Mouse (Mus musculus) 3134 (cell line): ENCODE results near the gene Cacna1c.

Experiments used
- DNase-seq: peaks from one replicate; pipeline ENCODE4 v3.0.0-alpha.2; 2011; ENCODE audit warnings: low spot score; ENCODE audit not compliant: insufficient read length; ENCODE audit errors: extremely low read depth

Gene Cacna1c

DNA sequence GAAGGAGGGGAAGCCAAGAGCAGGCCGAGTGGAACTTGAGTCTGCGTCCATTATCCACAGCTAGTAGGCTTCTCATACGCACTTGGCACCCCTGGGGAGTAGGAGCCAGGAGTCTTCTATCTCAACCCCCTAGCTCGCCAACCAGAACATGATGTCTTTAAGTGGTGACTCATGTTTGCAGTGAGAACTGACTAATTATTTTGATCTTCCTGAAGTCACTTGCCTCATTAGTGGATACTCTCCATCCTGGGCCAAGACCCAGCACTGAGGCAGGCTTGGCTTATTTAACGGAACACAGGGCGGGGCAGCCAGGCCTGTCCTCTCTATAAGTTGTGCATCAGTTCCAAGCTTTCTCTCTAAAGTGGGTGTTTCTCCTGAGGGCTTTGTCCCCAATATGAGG lies 177.3 kb downstream of the Cacna1c start:
- DNase-seq: no peak

GRCm38 (mm10) chr6:119018256-119018655 lies 178.0 kb downstream of the Cacna1c start:
- no peak for DNase-seq

GRCm38 (mm10) chr6:119017498-119017897 lies 178.7 kb downstream of the Cacna1c start:
- DNase-seq: no peak

DNA sequence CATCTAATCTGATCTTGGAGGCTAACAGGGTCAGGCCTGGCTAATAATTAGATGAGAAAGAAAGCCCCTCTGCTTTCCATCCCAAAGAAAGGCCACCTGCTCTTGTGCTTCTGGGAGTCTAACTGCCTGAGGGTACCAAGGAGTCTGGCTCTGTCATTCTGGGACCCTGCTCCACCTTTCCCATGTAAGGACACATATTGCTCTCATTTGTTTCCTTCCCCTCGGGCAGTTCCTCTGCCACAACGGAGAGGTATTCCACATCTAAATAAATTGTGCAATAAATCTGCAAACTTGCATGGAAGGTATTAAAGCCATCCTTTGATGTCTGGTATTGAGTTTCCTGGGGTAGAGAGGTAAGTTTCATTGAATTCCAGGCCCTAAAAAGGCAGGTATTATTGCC lies 180.9 kb downstream of the Cacna1c start:
- DNase-seq: no peak

- no peak for DNase-seq
Observed at GRCm38 (mm10) chr6:119013168-119014098, 182.8 kb downstream of the Cacna1c start.

- no peak for DNase-seq
Observed at GRCm38 (mm10) chr6:119010875-119011274, 185.3 kb downstream of the Cacna1c start.

- DNase-seq: no peak
Observed at GRCm38 (mm10) chr6:119009526-119009925, 186.7 kb downstream of the Cacna1c start.

- DNase-seq: no peak
Observed at GRCm38 (mm10) chr6:119008638-119009166, 187.5 kb downstream of the Cacna1c start.

DNA sequence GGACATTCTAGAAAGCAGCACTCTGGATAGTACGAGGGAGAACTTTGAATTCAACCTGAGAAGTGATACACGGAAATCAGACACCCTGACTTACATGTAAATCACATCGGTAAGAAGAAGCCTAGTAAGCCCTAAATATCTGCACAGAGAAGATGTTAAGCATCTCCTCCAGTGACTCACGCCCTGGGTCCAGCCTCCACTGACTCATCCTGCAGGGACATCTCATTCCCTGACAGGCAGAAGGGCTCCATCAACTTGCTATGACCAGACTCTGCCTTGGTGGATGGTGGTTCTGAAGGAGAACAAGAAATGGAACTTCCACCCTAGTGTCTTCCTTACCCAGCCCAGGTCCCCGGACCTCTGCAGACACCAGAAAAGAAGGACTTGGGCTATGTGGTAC lies 191.6 kb downstream of the Cacna1c start:
- no peak for DNase-seq

DNA sequence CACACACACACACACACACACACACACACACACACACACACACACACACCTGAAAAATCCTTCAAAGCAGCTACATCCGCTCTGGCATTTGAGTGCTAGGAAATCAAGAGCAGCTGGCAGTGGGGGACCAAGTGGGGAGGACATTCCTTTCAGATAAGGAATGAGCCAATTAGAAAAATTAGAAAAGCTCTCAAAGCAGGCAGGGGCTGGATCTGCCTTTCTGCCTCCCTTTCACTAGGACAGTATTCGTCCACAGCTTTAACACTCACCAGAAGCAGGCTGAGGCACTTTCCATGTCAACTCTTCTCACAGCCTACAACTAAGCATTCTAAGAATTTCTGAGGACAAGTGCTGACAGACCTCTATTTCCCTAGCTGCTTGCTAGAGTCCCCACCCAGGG lies 194.8 kb downstream of the Cacna1c start:
- no peak for DNase-seq

DNA sequence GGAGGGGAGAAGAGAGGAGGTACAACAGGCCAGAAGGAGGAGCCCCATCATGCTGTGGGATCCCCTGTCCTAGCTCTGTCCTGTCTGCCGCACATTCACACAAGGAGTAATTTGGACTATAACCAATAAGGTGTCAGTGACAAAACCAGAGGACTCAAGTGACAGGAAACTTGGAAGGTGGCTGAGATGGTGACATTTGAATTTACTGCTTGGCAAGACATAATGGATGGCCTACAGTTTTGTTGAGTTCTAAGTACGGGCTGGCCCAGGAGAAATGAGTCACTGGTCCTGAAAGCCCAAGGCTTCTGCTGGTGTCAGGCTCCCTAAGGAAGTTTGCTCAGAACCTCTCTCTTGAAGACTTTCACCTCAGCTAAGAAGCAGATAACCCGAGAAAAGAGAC lies 196.0 kb downstream of the Cacna1c start:
- no peak for DNase-seq

- DNase-seq: no peak
Observed at GRCm38 (mm10) chr6:118999329-118999875, 196.8 kb downstream of the Cacna1c start.

DNA sequence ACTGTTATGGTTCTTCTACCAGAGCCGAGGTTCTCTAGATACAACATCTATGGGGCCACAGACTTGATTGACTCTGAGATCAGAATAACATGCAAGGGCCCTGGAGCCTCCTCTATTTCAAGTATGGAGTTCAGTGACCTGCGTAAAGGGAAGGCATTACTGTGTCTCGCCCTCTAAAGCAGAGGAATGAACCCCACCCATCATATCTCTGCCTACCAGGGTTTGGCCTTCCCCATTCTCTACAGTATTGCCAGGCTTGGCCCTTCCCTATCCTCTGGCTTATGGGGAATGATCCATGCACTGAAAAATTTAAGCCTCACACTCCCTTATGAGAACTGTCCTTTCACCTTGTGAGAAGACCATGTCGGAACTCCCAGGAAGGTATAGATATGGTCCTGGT lies 198.8 kb downstream of the Cacna1c start:
- DNase-seq: no peak

GRCm38 (mm10) chr6:118994272-118995061 lies 201.8 kb downstream of the Cacna1c start:
- no peak for DNase-seq

DNA sequence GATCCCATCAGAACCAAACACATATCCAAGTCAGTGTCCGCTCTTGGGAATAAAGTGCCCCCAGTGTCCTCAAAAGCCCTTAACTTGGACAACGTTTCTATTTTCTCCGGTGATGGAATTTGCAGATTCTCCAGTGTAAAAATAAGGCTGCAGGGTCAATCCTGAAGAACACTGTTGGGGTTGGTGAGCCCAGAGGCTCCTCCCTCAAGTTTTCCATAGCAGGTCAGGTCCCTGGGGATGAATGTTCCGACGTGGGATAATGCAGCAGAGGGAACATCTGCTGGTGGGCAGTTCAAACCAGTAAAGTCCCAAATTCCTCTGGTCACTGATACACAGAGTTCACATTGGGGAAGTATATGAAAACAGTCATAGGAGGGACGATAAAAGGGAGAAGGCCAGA lies 203.8 kb downstream of the Cacna1c start:
- DNase-seq: no peak

DNA sequence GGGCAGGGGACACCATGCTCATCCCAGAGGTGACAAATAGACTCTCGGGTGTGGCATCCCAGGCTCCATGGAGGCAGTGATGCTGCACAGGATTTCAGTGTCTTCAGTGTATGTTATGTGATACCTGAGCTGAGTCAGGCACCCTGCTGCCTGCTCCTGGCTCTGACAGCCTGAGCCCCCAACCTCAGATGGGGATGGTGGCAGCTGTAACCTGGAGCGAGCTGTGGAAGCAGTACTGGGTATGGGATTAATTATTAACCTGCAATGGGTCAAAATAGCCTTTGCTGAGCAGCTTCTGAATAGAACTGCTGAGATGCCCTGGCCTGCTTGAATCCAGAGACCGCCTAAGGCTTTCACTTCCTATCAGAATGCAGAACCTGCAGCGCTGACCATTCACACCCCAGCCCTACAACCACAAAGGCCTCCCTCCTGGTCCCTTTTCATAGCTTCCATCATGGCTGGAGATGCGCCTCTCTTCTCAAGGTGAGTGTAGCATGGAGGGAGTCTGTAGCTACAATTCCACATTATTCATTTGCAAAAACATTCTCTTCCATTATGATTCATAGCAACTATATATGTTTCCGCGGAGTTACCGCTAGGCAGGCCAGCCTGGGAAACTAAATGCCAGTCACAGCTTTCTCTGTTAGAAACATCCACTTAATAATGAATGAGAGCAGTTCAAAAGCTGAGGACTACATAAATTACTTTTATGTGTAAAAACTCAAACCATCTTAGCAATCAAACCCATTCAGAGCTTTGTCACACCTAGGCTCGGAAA lies 206.0 kb downstream of the Cacna1c start:
- no peak for DNase-seq

- no peak for DNase-seq
Observed at GRCm38 (mm10) chr6:118984181-118984901, 211.9 kb downstream of the Cacna1c start.

DNA sequence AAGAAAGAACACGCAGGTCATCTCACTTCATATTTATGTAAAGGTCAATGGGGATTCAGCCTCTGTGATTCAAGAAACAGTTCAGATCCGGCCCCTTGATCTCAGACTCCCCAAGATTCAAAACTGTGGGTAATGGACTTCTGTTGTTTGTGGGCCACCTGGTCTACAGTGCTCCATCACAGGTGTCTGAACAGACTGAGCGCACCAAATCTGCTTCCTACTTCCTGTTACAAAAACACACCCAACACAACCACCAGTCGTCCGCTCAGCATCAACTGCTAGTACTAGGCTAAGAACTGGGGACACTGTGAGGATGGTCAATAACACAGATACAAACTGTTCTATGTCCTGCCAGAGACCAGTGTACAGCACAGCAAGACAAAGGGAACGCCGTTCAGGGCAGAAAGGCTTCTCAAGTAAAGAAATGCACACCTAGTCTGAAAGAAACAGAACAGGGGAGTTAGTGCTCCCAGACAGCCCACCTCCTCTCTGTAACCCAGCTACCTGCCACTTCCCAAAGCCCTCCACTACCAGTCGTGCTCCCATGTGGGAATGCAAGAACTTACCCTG lies 212.7 kb downstream of the Cacna1c start:
- no peak for DNase-seq

- no peak for DNase-seq
Observed at GRCm38 (mm10) chr6:118980265-118980664, 216.0 kb downstream of the Cacna1c start.
